Mouse (Mus musculus) liver, adult 2 months (tissue): ENCODE data around the gene Ica1.

ENCODE experiments used
- CTCF ChIP-seq: fragments of 200-500 bp; IDR thresholded peaks from 2 replicates; pipeline ENCODE4 v1.5.1; 2011; ENCODE audit warnings: low read depth, low read length, control low read depth
- POLR2A ChIP-seq: fragments of 200-500 bp; IDR thresholded peaks from 2 replicates; pipeline ENCODE4 v1.6.1; 2011; ENCODE audit warnings: low read length, control low read depth; ENCODE audit not compliant: insufficient read depth; ENCODE audit errors: extremely low read depth

DNA sequence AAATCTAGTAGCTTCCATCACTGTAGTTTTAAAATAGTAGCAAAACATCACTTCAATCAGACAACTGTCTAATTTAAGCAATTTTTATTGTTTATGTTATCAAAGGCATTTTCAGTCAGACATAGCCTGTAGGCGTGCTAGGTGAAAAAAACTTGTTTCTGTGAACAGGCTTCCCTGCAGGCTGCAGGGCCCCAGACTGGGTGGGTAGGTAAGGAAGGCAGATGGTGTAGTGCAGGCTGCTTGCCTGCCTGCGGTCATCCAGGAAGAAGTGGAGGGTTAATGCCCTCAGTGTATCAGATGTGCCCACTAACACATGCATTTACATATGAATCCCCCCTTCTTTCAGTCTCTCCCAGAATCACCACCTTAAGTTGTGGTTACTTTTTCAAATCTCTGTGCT lies 132.6 kb downstream of the Ica1 start:
- TF ChIP-seq CTCF (no peak), POLR2A (no peak)
